Mouse (Mus musculus) cerebellum, postnatal 10 days (tissue): Measurements from ENCODE around the gene Dpysl4.

ENCODE experiments used
- DNase-seq, 2 experiments: peaks; one replicate each; pipeline ENCODE4 v3.0.0; 2021; ENCODE audit warnings: mixed read lengths in 2 of 2

Gene Dpysl4

GRCm38 (mm10) chr7:139085629-139086194 is at the start of gene Dpysl4:
Dpysl4 (plus strand) TSS chr7:139086001.
- DNase-seq, result peak; percentile 97

- peak; percentile 52 to 59 for DNase-seq
These were observed 22.4 kb upstream of the Dpysl4 start for GRCm38 (mm10) chr7:139063406-139063805.

- DNase-seq, result peak; percentile 92 to 95
These were observed 17.6 kb upstream of the Dpysl4 start for GRCm38 (mm10) chr7:139068182-139068623.

GRCm38 (mm10) chr7:139074189-139074588 is 11.6 kb upstream of the Dpysl4 start:
- DNase-seq, result peak; percentile 39 to 42

GRCm38 (mm10) chr7:139075054-139075794 is 10.6 kb upstream of the Dpysl4 start:
- DNase-seq, result peak; percentile 28 to 54

- DNase-seq, result peak; percentile 66 to 74
These were observed 8.5 kb upstream of the Dpysl4 start for GRCm38 (mm10) chr7:139077283-139077682.

GRCm38 (mm10) chr7:139078181-139078580 is 7.6 kb upstream of the Dpysl4 start:
- DNase-seq, result peak; percentile 56 to 63

GRCm38 (mm10) chr7:139079141-139079540 is 6.7 kb upstream of the Dpysl4 start:
- no peak for DNase-seq

GRCm38 (mm10) chr7:139080714-139081113 is 5.1 kb upstream of the Dpysl4 start:
- DNase-seq, result peak; percentile 65 to 79

- DNase-seq, result peak in 1 of 2 experiments; percentile 13
These were observed 4.6 kb upstream of the Dpysl4 start for GRCm38 (mm10) chr7:139081158-139081557.

- peak; percentile 58 for DNase-seq
These were observed 3.5 kb upstream of the Dpysl4 start for GRCm38 (mm10) chr7:139082281-139082680.

GRCm38 (mm10) chr7:139084316-139084715 is 1.5 kb upstream of the Dpysl4 start:
- peak in 1 of 2 experiments; percentile 20 for DNase-seq

- no peak for DNase-seq
These were observed 676 bp downstream of the Dpysl4 start for GRCm38 (mm10) chr7:139086195-139087158.

GRCm38 (mm10) chr7:139087801-139088200 is 2.0 kb downstream of the Dpysl4 start:
- peak; percentile 73 for DNase-seq

GRCm38 (mm10) chr7:139089892-139090874 is 4.4 kb downstream of the Dpysl4 start:
- peak; percentile 78 for DNase-seq

GRCm38 (mm10) chr7:139091681-139092080 is 5.9 kb downstream of the Dpysl4 start:
- peak; percentile 40 to 50 for DNase-seq

GRCm38 (mm10) chr7:139092676-139093075 is 6.9 kb downstream of the Dpysl4 start:
- no peak for DNase-seq

- DNase-seq, result peak; percentile 76 to 81
These were observed 7.3 kb downstream of the Dpysl4 start for GRCm38 (mm10) chr7:139093124-139093523.

GRCm38 (mm10) chr7:139093781-139094180 is 8.0 kb downstream of the Dpysl4 start:
- peak in 1 of 2 experiments; percentile 37 for DNase-seq

GRCm38 (mm10) chr7:139094761-139095160 is 9.0 kb downstream of the Dpysl4 start:
- peak; percentile 90 to 94 for DNase-seq

- DNase-seq, result peak in 1 of 2 experiments; percentile 37
These were observed 9.5 kb downstream of the Dpysl4 start for GRCm38 (mm10) chr7:139095282-139095681.

GRCm38 (mm10) chr7:139096399-139096798 is 10.6 kb downstream of the Dpysl4 start:
- DNase-seq, result peak; percentile 33 to 46
